Mouse (Mus musculus) cerebellum, postnatal 36 days (tissue): Measurements from ENCODE around the gene Il24.

Experiments used
- DNase-seq, 2 experiments: peaks; one replicate each; pipeline ENCODE4 v3.0.0; 2021 to 2022; ENCODE audit warnings: mixed read lengths in 2 of 2

The Il24 gene

DNA sequence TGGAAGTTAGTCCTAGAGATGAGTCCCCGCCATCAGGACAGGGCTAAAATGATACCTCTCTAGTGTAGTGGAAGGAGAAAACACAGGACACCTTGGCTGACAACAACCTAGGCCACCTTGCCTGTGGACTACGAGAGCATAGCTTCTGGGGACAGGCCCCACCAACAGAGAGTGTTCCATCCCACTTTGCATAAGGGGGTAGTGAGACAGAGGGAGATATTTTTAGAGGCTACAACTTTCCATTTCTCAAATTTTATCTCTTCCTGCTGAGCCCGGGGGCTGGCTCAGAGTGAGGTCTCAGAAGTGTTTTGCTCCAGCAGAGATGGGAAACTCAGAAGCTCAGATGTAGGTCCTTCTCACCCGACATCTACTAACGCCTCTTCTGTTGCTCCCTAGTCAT, 36.8 kb downstream of the Il24 start:
- DNase-seq: no peak

DNA sequence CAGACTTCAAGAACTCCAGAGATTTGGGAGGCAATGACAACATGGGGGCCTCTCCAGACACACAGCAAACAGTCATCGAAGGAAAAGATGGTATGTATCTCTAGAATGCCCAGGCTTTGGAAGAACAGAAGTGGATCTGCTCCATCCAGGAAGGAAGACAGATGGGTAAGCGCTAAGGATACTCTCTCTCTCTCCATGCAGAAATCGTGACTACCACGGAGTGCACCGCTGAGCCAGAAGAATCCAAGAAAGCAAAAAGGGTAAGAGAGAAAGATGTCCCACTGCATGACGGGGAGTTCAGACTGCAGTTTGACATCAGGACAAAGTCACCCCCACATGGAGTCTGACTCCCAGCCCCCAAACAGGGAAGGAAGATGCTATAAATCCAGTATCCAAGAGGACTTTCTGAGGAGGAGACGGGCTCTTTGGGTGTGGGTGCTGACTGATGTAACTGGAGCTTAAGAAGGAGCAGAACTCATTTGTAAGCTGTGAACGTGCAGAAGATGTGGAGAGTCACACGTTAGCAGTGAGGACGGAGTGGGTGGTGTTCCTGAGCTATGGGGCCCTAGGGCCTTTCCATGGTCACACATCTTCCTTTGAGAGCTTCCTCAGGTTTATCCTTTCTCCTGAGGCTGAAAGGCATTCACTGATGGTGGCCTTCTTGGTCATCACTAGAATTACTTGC, 37.6 kb downstream of the Il24 start:
- DNase-seq: no peak

DNA sequence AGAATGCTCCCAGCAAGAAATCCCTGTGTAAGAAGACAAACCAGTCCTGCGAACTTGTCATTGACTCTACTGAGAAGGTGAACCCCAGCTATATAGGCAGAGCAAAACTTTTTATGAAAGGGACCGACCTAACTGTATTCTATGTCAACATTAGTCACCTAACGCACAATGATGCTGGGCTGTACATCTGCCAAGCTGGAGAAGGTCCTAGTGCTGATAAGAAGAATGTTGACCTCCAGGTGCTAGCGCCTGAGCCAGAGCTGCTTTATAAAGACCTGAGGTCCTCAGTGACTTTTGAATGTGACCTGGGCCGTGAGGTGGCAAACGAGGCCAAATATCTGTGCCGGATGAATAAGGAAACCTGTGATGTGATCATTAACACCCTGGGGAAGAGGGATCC, 42.7 kb downstream of the Il24 start:
- no peak for DNase-seq

DNA sequence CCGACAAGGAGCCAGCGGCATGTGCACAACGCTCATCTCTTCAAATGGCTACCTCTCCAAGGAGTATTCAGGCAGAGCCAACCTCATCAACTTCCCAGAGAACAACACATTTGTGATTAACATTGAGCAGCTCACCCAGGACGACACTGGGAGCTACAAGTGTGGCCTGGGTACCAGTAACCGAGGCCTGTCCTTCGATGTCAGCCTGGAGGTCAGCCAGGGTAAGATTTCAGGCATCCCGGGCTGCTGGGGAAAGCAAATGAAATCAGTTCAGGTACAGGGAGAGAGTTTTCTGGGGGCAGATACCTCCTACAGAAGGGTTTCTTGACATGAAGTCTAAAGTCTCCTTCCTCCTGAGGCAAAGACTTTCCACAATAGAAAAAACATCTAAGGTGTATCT, 45.6 kb downstream of the Il24 start:
- no peak for DNase-seq

DNA sequence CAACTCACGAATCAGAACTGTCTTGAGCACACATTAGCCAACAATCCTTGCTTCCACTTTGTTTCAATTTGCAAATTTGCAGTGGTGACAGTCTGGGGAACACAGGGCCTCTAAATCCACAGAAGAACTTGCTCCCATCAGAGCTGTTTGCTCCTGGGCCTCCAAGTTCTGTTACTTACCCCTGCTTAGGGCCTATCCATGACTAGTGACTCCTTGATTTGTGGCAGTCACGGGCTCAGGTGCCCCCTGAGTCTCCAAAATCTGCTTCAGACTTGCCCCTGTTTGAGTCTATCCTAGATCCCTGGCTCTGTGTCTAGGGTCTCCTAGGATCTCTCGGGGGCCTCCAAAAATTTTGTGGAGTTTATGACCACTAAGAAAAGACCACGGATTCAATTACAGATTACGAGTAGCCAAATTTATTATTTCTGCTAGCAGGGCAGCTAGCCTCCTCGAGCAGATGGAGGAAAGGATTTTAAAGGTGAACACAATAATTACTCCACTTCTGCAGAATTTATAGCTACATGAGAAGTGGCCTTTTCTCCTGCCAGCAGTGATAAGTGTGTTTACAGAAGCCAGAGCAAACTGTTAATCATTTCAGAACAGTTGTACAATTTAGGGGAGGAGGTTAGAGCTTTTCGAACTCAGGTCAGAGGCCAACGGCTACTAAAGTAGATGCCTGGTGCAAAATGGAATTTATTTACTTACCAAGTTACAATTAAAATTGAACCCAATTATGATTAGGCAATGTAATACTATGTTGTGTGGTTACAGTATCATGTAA, 46.5 kb downstream of the Il24 start:
- DNase-seq: no peak

DNA sequence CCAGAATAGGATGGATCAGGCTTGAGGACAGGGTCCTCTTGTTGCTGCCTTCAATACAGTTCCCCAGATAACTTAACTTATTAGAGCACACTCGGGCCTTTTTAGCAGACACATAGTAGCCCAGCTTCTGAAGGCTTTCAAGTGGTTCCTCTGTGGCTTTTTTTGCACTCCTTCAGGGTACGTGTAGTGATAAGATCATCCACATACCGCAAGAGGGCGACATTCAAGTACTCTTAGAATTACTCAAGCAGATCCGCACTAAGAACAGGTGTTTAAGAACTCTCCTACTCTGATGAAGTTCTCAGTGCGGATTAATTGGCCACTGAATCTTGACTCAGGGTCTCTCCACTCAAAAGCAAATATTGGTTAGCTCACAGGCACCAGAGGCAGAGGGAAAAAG, 49.0 kb downstream of the Il24 start:
- no peak for DNase-seq

DNA sequence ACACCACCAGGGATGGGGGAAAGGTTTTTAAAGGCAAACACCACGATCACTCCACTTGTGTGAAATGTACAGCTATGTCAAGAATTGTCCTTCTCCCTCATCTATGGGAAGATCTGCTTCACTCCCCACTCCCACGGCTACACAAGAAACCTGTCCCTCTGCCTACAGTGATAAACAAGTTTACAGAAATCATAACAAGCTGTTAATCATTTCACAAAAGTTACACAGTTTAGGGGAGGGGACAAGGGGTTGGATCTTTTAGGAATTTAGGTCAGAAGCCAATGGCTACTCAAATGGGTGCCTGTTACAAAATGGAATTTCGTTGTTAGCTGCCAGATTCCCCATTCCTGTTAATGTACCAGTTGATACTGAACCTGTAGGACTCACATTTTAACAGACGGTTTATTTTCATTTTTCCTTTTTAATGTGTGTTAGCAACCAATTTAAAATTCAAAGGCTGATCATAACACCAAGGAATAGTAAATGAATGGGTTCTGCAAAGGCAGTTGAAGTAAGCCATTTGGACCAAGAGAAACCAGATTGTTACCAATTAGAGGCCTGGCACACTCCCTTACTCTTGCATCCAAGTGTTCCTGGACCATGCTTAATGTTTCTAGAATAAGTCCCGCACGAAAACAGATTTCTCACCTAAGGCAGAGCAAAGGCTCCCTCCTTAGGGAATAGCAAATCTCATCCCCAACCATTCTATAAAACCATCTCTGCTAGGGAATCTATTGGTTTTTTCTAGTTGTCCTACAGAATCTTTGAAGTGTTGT, 51.9 kb downstream of the Il24 start:
- peak; percentile 27 to 61 for DNase-seq

DNA sequence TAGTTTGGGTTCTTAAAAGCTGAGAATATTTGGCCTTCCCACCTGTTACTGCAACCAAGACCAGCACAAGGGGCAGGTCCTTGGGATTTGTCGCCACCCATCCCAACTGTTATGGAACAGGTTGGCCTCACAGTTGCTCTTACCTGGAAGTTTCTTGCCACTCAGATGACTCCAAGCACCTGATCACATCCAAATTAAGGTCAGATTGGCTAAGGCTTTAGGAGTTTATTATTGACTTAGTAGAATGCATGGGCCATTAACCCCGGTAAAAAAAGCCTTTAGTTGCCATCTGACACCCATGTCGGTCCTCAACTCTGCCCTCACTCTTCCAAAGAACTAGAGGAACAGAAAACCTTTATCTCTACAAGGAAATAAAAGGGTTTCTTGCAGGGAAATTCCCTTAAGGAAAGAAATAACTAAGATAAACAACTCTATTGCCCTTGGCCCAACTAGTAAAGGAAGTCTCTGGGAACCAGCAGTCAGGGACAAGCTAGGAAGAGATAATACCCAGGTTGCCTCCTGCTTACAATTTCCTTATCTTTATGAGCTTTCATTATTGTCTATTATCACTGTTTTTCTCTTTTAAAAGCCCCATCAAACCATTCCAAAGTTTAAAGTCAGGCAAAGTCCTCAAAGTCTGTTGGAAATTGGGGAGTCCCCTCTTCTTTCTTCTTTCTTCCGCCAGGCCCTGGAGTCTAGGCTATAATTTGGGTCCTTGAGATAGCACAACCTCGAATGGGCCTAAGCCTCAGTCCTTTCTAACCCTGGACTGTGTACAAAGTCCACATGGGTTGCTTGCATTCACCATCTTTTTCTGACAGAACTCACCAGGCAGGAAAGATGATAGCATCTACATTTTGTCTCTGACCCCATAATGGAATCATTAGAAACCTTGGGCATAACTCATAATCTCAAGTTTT, 54.8 kb downstream of the Il24 start:
- no peak for DNase-seq
